Mouse (Mus musculus): Measurements from ENCODE around the gene Galnt7. TPM values are rescaled to one million over a fixed set of nuclear protein-coding genes. Genes with fewer than 3 reads are reported as not detected.

Galnt7 gene
- total RNA-seq, 2 experiments from 2014 or later, result 8.5 to 9.8 TPM

DNA sequence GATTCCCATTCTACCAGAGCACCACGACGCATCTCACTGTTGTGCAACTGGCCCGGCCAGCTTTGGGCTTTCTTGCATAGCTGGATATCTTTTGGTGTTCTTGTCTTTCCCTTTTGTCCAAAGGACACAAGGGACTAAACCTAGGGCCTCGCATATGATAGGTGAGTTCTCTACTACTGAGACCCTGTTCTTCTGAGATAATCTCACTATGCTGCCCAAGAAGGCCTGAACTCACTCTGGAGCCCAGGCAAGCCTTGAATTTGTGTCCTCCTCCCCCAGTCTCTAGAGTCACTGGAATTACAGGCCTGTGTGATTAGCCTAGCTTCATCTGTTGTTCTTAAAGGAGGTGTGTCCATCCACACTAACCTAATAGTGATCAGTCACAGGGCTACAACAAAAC lies 61.2 kb downstream of the Galnt7 start:
- intact Hi-C loops (cut with DNase I), result no loop called here
- no peak for DNase-seq (ENCODE audit: extremely low spot score in 1 of 2, low spot score in 2 of 2)

DNA sequence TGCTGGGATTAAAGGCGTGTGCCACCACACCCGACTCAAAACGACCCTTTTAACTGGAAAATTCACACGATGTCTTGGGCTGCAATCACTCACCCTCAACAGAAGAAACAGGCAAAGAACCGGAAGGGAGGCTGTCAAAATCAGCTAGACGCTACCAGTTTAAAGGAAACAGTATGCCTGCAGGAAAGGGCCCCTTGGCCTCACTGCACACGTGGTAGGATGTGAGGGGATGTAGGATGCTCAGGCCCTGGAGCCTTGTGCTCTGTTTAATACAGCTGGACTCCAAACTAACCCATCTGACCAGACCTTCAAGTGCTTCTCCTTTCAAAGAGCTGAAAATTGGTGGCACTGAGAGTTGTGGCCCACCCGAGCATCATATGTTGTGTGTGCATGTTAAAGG lies 62.8 kb downstream of the Galnt7 start:
- intact Hi-C loops (cut with DNase I), result no loop called here
- DNase-seq (ENCODE audit: extremely low spot score in 1 of 2, low spot score in 2 of 2), result no peak

- DNase-seq (ENCODE audit: extremely low spot score in 1 of 2, low spot score in 2 of 2), result no peak
- intact Hi-C loops (cut with DNase I), result no loop called here
Measured at GRCm38 (mm10) chr8:57589176-57589575, 63.7 kb downstream of the Galnt7 start.

DNA sequence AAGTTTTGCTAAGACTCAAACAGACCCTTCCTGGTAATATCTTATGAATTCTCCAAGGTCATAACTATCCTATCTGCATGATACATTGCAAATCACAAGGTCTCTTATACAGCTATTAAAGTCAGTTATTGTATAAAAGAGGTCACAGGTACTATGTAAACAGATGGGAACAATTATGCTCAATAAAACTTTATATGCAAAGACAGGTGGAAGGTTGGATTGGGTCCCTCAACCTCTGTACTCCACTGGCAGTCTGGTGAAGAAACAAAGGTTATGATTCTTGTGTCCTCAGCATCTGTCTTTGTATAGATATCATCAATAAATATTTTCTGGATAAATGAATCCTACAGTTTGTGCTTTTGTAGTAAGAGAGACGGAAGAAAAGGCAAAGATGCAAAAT lies 64.2 kb downstream of the Galnt7 start:
- intact Hi-C loops (cut with DNase I), result no loop called here
- DNase-seq (ENCODE audit: extremely low spot score in 1 of 2, low spot score in 2 of 2), result no peak

DNA sequence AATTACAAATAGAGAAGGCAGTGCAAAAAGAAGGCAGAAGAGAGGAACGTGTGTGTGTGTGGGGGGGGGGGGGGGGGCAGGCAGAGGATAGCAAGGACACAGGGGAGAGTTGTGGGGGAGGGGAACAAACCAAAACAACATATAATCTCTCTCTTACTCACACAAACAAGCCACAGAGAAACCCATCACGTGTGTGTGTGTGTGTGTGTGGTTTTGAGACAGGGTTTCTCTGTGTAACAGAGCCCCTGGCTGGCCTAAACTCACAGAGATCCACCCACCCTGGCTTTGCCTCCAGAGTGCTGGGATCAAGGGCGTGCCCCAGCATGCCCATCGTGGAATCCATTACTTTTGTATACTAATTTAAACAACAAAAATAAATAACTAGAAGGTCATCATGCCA lies 66.2 kb downstream of the Galnt7 start:
- intact Hi-C loops (cut with DNase I), result no loop called here
- DNase-seq (ENCODE audit: extremely low spot score in 1 of 2, low spot score in 2 of 2), result no peak

DNA sequence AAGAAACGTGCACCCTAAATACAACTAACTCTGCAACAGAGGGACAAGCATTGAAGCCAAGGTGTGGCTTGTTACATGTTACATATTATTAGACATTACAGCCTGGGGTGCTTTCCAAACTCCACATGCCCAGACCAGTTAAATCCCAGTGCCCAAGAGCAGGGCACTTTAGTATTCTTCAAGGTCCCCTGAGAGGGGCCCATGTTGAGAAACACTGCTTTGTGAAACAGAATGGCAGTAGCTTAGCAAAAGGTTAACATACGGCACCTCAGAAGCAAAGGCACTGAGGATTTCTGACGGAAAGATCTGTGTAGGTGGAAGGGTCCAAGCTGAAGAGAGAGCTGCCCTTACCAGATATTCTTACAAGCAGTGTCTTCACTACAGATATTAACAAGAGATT lies 67.0 kb downstream of the Galnt7 start:
- DNase-seq (ENCODE audit: extremely low spot score in 1 of 2, low spot score in 2 of 2), result no peak

GRCm38 (mm10) chr8:57585128-57585442 lies 67.7 kb downstream of the Galnt7 start:
- DNase-seq (ENCODE audit: extremely low spot score in 1 of 2, low spot score in 2 of 2), result no peak
- intact Hi-C loops (cut with DNase I), result no loop called here

More for the DNA sequence above, 67.0 kb downstream of the Galnt7 start:
- intact Hi-C loops (cut with DNase I), result no loop called here

GRCm38 (mm10) chr8:57584416-57585127 lies 68.3 kb downstream of the Galnt7 start:
- DNase-seq (ENCODE audit: extremely low spot score in 1 of 2, low spot score in 2 of 2), result no peak
- intact Hi-C loops (cut with DNase I), result no loop called here

DNA sequence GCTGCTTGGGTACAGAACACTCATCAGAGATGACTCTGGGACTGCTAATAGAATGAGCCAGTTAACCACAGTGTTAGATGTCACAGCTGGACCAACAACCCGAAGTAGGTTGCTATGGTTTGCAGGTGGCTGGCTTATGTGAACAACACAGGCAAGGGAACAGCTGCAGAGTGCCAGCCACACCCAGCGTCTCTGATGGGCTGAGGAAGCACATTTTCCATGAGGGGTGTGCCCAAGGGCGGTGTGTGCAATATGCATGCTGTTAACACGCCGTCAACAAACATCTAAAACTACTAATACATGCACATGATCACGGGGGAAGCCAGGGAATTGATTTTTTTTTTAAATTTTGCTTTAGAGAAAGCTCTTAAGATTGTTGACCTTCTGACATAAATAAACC lies 73.0 kb downstream of the Galnt7 start:
- DNase-seq (ENCODE audit: extremely low spot score in 1 of 2, low spot score in 2 of 2), result no peak
- intact Hi-C loops (cut with DNase I), result loop anchor here (5.0 kb wide), 2 partner anchors 57 to 72 kb away; partner anchors contain the start of gene Galnt7

DNA sequence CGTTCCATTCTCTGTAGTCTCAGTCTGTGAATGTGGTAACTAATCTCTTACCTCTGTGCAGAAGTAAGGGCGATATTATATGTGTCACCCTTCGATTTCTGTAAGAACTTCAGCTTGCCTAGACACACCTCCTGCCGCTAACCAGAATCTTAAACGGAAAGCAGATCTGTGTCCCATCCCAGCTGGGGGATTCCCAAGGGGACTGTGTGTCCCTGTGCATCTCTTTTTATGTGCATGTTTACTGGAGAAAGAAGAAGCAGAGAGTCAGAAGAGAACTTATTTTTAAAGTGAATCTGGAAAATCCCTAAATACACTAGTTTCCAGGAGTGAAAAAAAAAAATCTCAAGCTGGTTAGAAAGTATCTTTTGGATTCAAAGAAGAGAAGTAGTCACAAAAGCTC lies 75.5 kb downstream of the Galnt7 start:
- no peak for DNase-seq (ENCODE audit: extremely low spot score in 1 of 2, low spot score in 2 of 2)
- intact Hi-C loops (cut with DNase I), result loop anchor here (5.0 kb wide), 2 partner anchors 60 to 75 kb away; partner anchors contain the start of gene Galnt7

- intact Hi-C loops (cut with DNase I), result loop anchor here (5.0 kb wide), 2 partner anchors 61 to 76 kb away; partner anchors contain the start of gene Galnt7
- DNase-seq (ENCODE audit: extremely low spot score in 1 of 2, low spot score in 2 of 2), result peak in 1 of 2 experiments; percentile 67
Measured at GRCm38 (mm10) chr8:57576238-57576637, 76.6 kb downstream of the Galnt7 start.

DNA sequence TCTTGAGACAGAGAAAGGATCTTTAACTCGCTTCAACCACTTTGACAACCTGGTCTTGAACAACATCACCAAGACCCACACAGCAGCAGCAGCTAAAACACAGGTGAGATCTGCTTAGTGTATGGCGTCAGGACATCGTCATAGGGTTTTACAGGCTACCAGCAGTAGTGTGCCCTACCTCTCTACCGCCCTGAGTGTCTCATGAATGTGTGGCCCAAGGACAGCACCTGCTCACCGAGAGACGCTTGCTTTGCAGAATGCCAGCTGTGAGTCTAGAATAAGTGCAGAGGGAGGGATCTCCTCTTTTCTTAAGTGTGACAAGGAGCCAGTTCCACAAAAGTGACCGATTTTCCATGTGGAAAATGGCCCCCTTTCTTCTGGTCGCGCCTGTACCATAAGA lies 77.5 kb downstream of the Galnt7 start:
- intact Hi-C loops (cut with DNase I), result loop anchor here (2.0 to 5.0 kb wide), 3 partner anchors 62 to 215 kb away; partner anchors contain the start of gene Galnt7
- DNase-seq (ENCODE audit: extremely low spot score in 1 of 2, low spot score in 2 of 2), result no peak

- intact Hi-C loops (cut with DNase I), result loop anchor here (2.0 kb wide), 1 partner anchor 216 kb away; no protein-coding TSS in a partner anchor
- peak; percentile 50 to 78 for DNase-seq (ENCODE audit: extremely low spot score in 1 of 2, low spot score in 2 of 2)
Measured at GRCm38 (mm10) chr8:57574398-57574797, 78.4 kb downstream of the Galnt7 start.

GRCm38 (mm10) chr8:57573844-57574243 lies 79.0 kb downstream of the Galnt7 start:
- intact Hi-C loops (cut with DNase I), result loop anchor here (2.0 kb wide), 1 partner anchor 217 kb away; no protein-coding TSS in a partner anchor
- DNase-seq (ENCODE audit: extremely low spot score in 1 of 2, low spot score in 2 of 2), result no peak

GRCm38 (mm10) chr8:57569886-57570285 lies 82.9 kb downstream of the Galnt7 start:
- no peak for DNase-seq (ENCODE audit: extremely low spot score in 1 of 2, low spot score in 2 of 2)
- intact Hi-C loops (cut with DNase I), result no loop called here

GRCm38 (mm10) chr8:57569400-57569795 lies 83.4 kb downstream of the Galnt7 start:
- DNase-seq (ENCODE audit: extremely low spot score in 1 of 2, low spot score in 2 of 2), result no peak
- intact Hi-C loops (cut with DNase I), result no loop called here

GRCm38 (mm10) chr8:57568633-57569399 lies 84.0 kb downstream of the Galnt7 start:
- DNase-seq (ENCODE audit: extremely low spot score in 1 of 2, low spot score in 2 of 2), result no peak
- intact Hi-C loops (cut with DNase I), result no loop called here

DNA sequence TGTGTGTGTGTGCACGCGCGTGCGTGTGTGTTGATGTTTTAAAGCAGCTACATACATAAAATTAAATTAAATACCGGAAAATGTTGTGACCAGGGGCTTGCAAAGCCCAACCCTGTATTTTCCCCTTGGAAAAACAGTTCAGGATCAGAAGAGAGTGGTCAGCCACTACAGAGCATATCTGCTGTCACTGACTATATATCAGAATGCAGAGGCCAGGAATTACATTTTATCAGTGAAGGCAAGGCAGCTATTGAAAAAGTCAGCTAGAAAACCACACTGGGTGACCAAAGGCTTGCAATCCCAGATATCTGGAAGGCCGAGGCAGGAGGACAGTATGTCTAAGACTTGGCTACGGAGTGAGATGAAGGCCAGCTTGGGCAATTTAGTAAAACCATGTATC lies 84.8 kb downstream of the Galnt7 start:
- DNase-seq (ENCODE audit: extremely low spot score in 1 of 2, low spot score in 2 of 2), result no peak
- intact Hi-C loops (cut with DNase I), result no loop called here

DNA sequence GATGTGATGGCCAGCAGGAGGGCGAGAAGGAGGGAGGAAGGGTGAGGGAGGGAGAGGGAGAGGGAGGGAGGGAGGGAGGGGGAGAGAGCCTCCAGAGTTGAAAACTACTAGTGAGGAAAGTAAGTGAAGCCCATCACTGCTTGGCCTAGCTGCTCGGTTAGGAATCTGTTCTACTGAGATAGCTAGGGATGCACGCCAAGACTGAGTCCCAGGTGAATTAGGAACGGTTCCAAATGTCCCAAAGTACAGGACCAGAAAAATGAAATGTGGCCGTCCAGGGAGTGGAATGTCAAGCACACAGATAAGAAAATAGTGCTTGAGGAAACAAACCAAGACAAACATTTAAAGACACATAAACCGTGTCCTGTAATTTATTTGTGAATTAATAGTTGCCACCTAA lies 87.8 kb downstream of the Galnt7 start:
- no peak for DNase-seq (ENCODE audit: extremely low spot score in 1 of 2, low spot score in 2 of 2)
- intact Hi-C loops (cut with DNase I), result no loop called here

- intact Hi-C loops (cut with DNase I), result no loop called here
- DNase-seq (ENCODE audit: extremely low spot score in 1 of 2, low spot score in 2 of 2), result no peak
Measured at GRCm38 (mm10) chr8:57563726-57564125, 89.1 kb downstream of the Galnt7 start.

All from left cerebral cortex, postnatal 10 days (tissue).